Mouse (Mus musculus): ENCODE measurements at regions not wholly inside any gene's neighbourhood (a gene's known extent, or its start where the extent isn't known, plus 50 kb on each side); places are given as distances from the start of the nearest gene placed in this dataset.

GRCm38 (mm10) chr19:55688585-55688984 is 53.0 kb upstream of the Tcf7l2 start:
- DNase-seq (ENCODE audit: low read depth, low spot score) = peak; percentile 70

- peak; percentile 56 for DNase-seq (ENCODE audit: low read depth, low spot score)
Observed at GRCm38 (mm10) chr19:55689200-55689949, 52.2 kb upstream of the Tcf7l2 start.

Data from CD4-positive, CD25-positive, alpha-beta regulatory T cell, adult 2 months (primary cell).